Mouse (Mus musculus): ENCODE data around the gene Pard6a. TPM values are rescaled to one million over a fixed set of nuclear protein-coding genes. Genes with fewer than 3 reads are reported as not detected.
A peak's percentile ranks its signal among the peaks of the same experiment; 100 is the strongest.

The Pard6a gene
- polyA plus RNA-seq, 1 experiment from 2014 or later, result 15.6 TPM

- 65% methylated on average over 12 of the region's 12 CpGs for WGBS
- Histone ChIP-seq H3K4me3 (ENCODE audit: low read length) (peak overlapping the region; percentile 69; the same call in 1 of the 2 replicates), H3K27ac (ENCODE audit: low read depth, low read length) (no peak overlapping the region), H3K9me3 (ENCODE audit: control insufficient read depth, low read length) (no peaks in the 10 kb centered on the region), H3K4me2 (replicated peaks; ENCODE audit: low read depth, low read length) (peak overlapping the region; percentile 91), H3K4me1 (ENCODE audit: control insufficient read depth, insufficient read depth, low read length) (peaks cover 6% of the 10 kb centered on the region), H3K27me3 (ENCODE audit: control insufficient read depth, insufficient read depth, low read length) (no peaks in the 10 kb centered on the region), H3K36me3 (ENCODE audit: control insufficient read depth, insufficient read depth, low read length) (peaks cover 15% of the 10 kb centered on the region), H3K9ac (ENCODE audit: low read depth, low read length) (no peak overlapping the region)
- ATAC-seq (ENCODE audit: low FRiP score, low TSS enrichment), result no peak
Measured at GRCm38 (mm10) chr8:105706426-105706825, 5.5 kb downstream of the Pard6a start.

GRCm38 (mm10) chr8:105707498-105708403 is 6.8 kb downstream of the Pard6a start, which contains the start of the genes 4933405L10Rik and Enkd1:
Gene 4933405L10Rik (plus strand): TSS chr8:105707655.
Gene Enkd1 (minus strand): TSS chr8:105708210.
- H3K27me3 ChIP-seq (ENCODE audit: control insufficient read depth, insufficient read depth, low read length), result no peaks in the 10 kb centered on the region
- H3K9me3 ChIP-seq (ENCODE audit: control insufficient read depth, low read length), result no peaks in the 10 kb centered on the region
- no peaks in the 10 kb centered on the region; the same call in 1 of the 2 replicates for H3K4me1 ChIP-seq (ENCODE audit: control insufficient read depth, insufficient read depth, low read length)
- H3K4me3 ChIP-seq (ENCODE audit: low read length), result peak within 1 kb of the TSS; percentile 69
- ATAC-seq (ENCODE audit: low FRiP score, low TSS enrichment), result peak; percentile 88
- H3K4me2 ChIP-seq (replicated peaks; ENCODE audit: low read depth, low read length), result peak within 1 kb of the TSS; percentile 91
- under 1% methylated on average over 55 of the region's 55 CpGs for WGBS
- no peak within 1 kb of the TSS for H3K27ac ChIP-seq (ENCODE audit: low read depth, low read length)
- H3K36me3 ChIP-seq (ENCODE audit: control insufficient read depth, insufficient read depth, low read length), result peaks cover 15% of the 10 kb centered on the region
- H3K9ac ChIP-seq (ENCODE audit: low read depth, low read length), result peak within 1 kb of the TSS; percentile 79

GRCm38 (mm10) chr8:105708675-105709074 is 7.7 kb downstream of the Pard6a start:
- Histone ChIP-seq H3K9me3 (ENCODE audit: control insufficient read depth, low read length) (no peaks in the 10 kb centered on the region), H3K9ac (ENCODE audit: low read depth, low read length) (no peak overlapping the region), H3K27ac (ENCODE audit: low read depth, low read length) (no peak overlapping the region), H3K4me1 (ENCODE audit: control insufficient read depth, insufficient read depth, low read length) (no peaks in the 10 kb centered on the region; the same call in 1 of the 2 replicates), H3K36me3 (ENCODE audit: control insufficient read depth, insufficient read depth, low read length) (peaks cover 7% of the 10 kb centered on the region), H3K4me3 (ENCODE audit: low read length) (no peak overlapping the region), H3K27me3 (ENCODE audit: control insufficient read depth, insufficient read depth, low read length) (no peaks in the 10 kb centered on the region), H3K4me2 (replicated peaks; ENCODE audit: low read depth, low read length) (no peak overlapping the region)
- ATAC-seq (ENCODE audit: low FRiP score, low TSS enrichment), result no peak
- WGBS, result 92% methylated on average over 8 of the region's 8 CpGs

- no peak for ATAC-seq (ENCODE audit: low FRiP score, low TSS enrichment)
- H3K27ac ChIP-seq (ENCODE audit: low read depth, low read length), result no peak overlapping the region
- WGBS, result 84% methylated on average over 14 of the region's 14 CpGs
- no peak overlapping the region for H3K4me2 ChIP-seq (replicated peaks; ENCODE audit: low read depth, low read length)
- H3K9me3 ChIP-seq (ENCODE audit: control insufficient read depth, low read length), result no peaks in the 10 kb centered on the region
- no peak overlapping the region for H3K4me3 ChIP-seq (ENCODE audit: low read length)
- H3K9ac ChIP-seq (ENCODE audit: low read depth, low read length), result no peak overlapping the region
- peaks cover under 1% of the 10 kb centered on the region for H3K36me3 ChIP-seq (ENCODE audit: control insufficient read depth, insufficient read depth, low read length)
- H3K4me1 ChIP-seq (ENCODE audit: control insufficient read depth, insufficient read depth, low read length), result no peaks in the 10 kb centered on the region; the same call in 1 of the 2 replicates
- no peaks in the 10 kb centered on the region for H3K27me3 ChIP-seq (ENCODE audit: control insufficient read depth, insufficient read depth, low read length)
Measured at GRCm38 (mm10) chr8:105709317-105709716, 8.4 kb downstream of the Pard6a start.

GRCm38 (mm10) chr8:105712286-105712685 is 11.3 kb downstream of the Pard6a start:
- no peaks in the 10 kb centered on the region for H3K4me1 ChIP-seq (ENCODE audit: control insufficient read depth, insufficient read depth, low read length)
- no peaks in the 10 kb centered on the region for H3K27me3 ChIP-seq (ENCODE audit: control insufficient read depth, insufficient read depth, low read length)
- no peaks in the 10 kb centered on the region for H3K9me3 ChIP-seq (ENCODE audit: control insufficient read depth, low read length)
- H3K9ac ChIP-seq (ENCODE audit: low read depth, low read length), result no peak overlapping the region
- peaks cover 4% of the 10 kb centered on the region; the same call in 1 of the 2 replicates for H3K36me3 ChIP-seq (ENCODE audit: control insufficient read depth, insufficient read depth, low read length)
- no peak overlapping the region for H3K4me2 ChIP-seq (replicated peaks; ENCODE audit: low read depth, low read length)
- no peak overlapping the region for H3K4me3 ChIP-seq (ENCODE audit: low read length)
- 81% methylated on average over 3 of the region's 3 CpGs for WGBS
- H3K27ac ChIP-seq (ENCODE audit: low read depth, low read length), result no peak overlapping the region
- ATAC-seq (ENCODE audit: low FRiP score, low TSS enrichment), result no peak

GRCm38 (mm10) chr8:105714139-105714538 is 13.2 kb downstream of the Pard6a start:
- Histone ChIP-seq H3K4me3 (ENCODE audit: low read length) (no peak overlapping the region), H3K27ac (ENCODE audit: low read depth, low read length) (no peak overlapping the region), H3K4me2 (replicated peaks; ENCODE audit: low read depth, low read length) (no peak overlapping the region), H3K9ac (ENCODE audit: low read depth, low read length) (no peak overlapping the region), H3K36me3 (ENCODE audit: control insufficient read depth, insufficient read depth, low read length) (peaks cover 5% of the 10 kb centered on the region; the same call in 1 of the 2 replicates), H3K9me3 (ENCODE audit: control insufficient read depth, low read length) (no peaks in the 10 kb centered on the region), H3K4me1 (ENCODE audit: control insufficient read depth, insufficient read depth, low read length) (no peaks in the 10 kb centered on the region), H3K27me3 (ENCODE audit: control insufficient read depth, insufficient read depth, low read length) (no peaks in the 10 kb centered on the region)
- 3% methylated on average over 3 of the region's 3 CpGs for WGBS
- peak; percentile 54 for ATAC-seq (ENCODE audit: low FRiP score, low TSS enrichment)

- no peak overlapping the region for H3K4me3 ChIP-seq (ENCODE audit: low read length)
- no peak overlapping the region for H3K9ac ChIP-seq (ENCODE audit: low read depth, low read length)
- no peak for ATAC-seq (ENCODE audit: low FRiP score, low TSS enrichment)
- H3K27me3 ChIP-seq (ENCODE audit: control insufficient read depth, insufficient read depth, low read length), result no peaks in the 10 kb centered on the region
- peaks cover 5% of the 10 kb centered on the region; the same call in 1 of the 2 replicates for H3K36me3 ChIP-seq (ENCODE audit: control insufficient read depth, insufficient read depth, low read length)
- H3K9me3 ChIP-seq (ENCODE audit: control insufficient read depth, low read length), result no peaks in the 10 kb centered on the region
- no peak overlapping the region for H3K4me2 ChIP-seq (replicated peaks; ENCODE audit: low read depth, low read length)
- H3K27ac ChIP-seq (ENCODE audit: low read depth, low read length), result no peak overlapping the region
- WGBS, result 83% methylated on average over 6 of the region's 6 CpGs
- no peaks in the 10 kb centered on the region for H3K4me1 ChIP-seq (ENCODE audit: control insufficient read depth, insufficient read depth, low read length)
Measured at GRCm38 (mm10) chr8:105715042-105715441, 14.1 kb downstream of the Pard6a start.

- Histone ChIP-seq H3K4me3 (ENCODE audit: low read length) (no peak overlapping the region), H3K27me3 (ENCODE audit: control insufficient read depth, insufficient read depth, low read length) (no peaks in the 10 kb centered on the region), H3K36me3 (ENCODE audit: control insufficient read depth, insufficient read depth, low read length) (peaks cover 7% of the 10 kb centered on the region; the same call in 1 of the 2 replicates), H3K4me1 (ENCODE audit: control insufficient read depth, insufficient read depth, low read length) (no peaks in the 10 kb centered on the region), H3K9ac (ENCODE audit: low read depth, low read length) (no peak overlapping the region), H3K4me2 (replicated peaks; ENCODE audit: low read depth, low read length) (no peak overlapping the region), H3K9me3 (ENCODE audit: control insufficient read depth, low read length) (no peaks in the 10 kb centered on the region), H3K27ac (ENCODE audit: low read depth, low read length) (no peak overlapping the region)
- 94% methylated on average over 15 of the region's 15 CpGs for WGBS
- no peak for ATAC-seq (ENCODE audit: low FRiP score, low TSS enrichment)
Measured at GRCm38 (mm10) chr8:105716302-105716945, 15.5 kb downstream of the Pard6a start.
